Mouse (Mus musculus) ovary, adult 18-20 months (tissue): ENCODE results near the gene Atpif1.
"Not testable (repeated sequence)": the region's sequence is repeated elsewhere in the genome, so short reads cannot be mapped to it uniquely, and the experiment has no call there.

ENCODE experiments used
- DNase-seq: peaks from one replicate; pipeline ENCODE4 v3.0.0; 2022; ENCODE audit warnings: low spot score, mixed read lengths

Gene Atpif1

GRCm38 (mm10) chr4:132491057-132491456, 42.4 kb downstream of the Atpif1 start:
- no peak for DNase-seq

GRCm38 (mm10) chr4:132490273-132491010, 43.0 kb downstream of the Atpif1 start:
- no peak for DNase-seq

- no peak for DNase-seq
Measured at GRCm38 (mm10) chr4:132488976-132489375, 44.5 kb downstream of the Atpif1 start.

- DNase-seq, result no peak
Measured at GRCm38 (mm10) chr4:132488521-132488920, 44.9 kb downstream of the Atpif1 start.

- DNase-seq, result no peak
Measured at GRCm38 (mm10) chr4:132484820-132485219, 48.6 kb downstream of the Atpif1 start.

GRCm38 (mm10) chr4:132484231-132484630, 49.2 kb downstream of the Atpif1 start:
- no peak for DNase-seq

- no peak for DNase-seq
Measured at GRCm38 (mm10) chr4:132482956-132483608, 50.4 kb downstream of the Atpif1 start.

- DNase-seq, result not testable (repeated sequence)
Measured at GRCm38 (mm10) chr4:132482104-132482503, 51.4 kb downstream of the Atpif1 start.
